8 mouse cellular contexts compared by ENCODE assay signal in the genomic region with DNA sequence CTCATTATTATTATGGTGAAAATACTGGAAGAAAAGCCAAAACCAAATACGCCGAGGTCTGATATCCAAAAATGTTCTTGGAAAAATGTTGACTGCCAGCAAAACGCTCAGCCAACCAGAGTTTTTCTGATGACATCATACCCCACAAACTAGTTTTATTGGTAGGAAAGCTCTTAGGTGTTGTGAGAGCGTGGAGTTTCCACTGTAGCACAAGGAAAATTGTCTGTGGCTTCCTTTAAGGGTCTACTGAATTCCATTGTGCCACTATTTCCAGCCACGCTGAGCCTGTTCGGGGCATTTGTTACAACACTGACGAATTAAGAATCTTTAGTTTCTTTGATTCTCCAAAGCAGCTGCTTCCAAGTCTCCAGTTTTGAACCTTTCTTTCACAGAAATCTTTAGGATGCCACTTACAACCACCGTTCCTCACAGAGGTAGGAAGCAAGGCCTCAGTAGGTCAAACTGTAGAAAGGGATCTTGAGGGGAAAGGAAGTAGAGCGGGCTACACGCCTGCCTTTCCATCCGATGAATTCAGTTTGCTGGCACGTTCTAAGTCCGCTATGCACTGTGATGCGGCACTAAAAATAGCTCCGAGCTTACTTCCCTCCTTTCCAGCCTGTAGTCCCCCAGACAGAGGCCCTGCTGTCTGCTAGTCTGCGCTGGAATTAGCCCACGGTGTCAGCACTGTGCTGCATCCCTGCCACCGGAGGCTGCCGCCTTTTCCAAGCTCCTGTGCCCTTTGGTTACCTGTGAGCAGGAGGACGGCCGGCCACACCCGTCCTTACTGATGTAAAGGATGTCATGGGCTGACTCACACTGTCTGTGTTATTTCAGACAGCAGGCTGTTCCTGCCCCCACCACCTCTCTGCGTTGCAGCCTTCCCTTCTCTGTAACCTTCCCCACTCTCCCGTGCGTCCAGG.
DNase-seq lines count a peak whose midpoint lies in the region; ATAC-seq and TF ChIP-seq lines count a peak whose summit lies in the region.

No protein-coding gene starts in this region.

- H3K36me3 ChIP-seq in hindbrain, embryonic 15.5 days = no peaks in the 10 kb centered on the region
- no peaks in the 10 kb centered on the region for H3K36me3 ChIP-seq in hindbrain, embryonic 10.5 days
- no peaks in the 10 kb centered on the region for H3K36me3 ChIP-seq in embryonic facial prominence, embryonic 10.5 days (replicated peaks)
- H3K36me3 ChIP-seq in heart, embryonic 15.5 days = no peaks in the 10 kb centered on the region
- no peaks in the 10 kb centered on the region for H3K36me3 ChIP-seq in midbrain, postnatal 0 days (ENCODE audit: insufficient read depth, low read length)

- H3K4me1 ChIP-seq in hindbrain, embryonic 15.5 days (replicated peaks) = 0 out of 2 replicates have a peak, but pooled peaks cover 6% of the 10 kb centered on the region
- H3K4me1 ChIP-seq in hindbrain, embryonic 10.5 days (replicated peaks) = peaks cover 30% of the 10 kb centered on the region
- H3K4me1 ChIP-seq in embryonic facial prominence, embryonic 10.5 days = peaks cover 40% of the 10 kb centered on the region
- H3K4me1 ChIP-seq in heart, embryonic 15.5 days (replicated peaks) = peaks cover 37% of the 10 kb centered on the region
- H3K4me1 ChIP-seq in midbrain, postnatal 0 days (ENCODE audit: insufficient read depth, low read length) = peaks cover 7% of the 10 kb centered on the region; the same call in 1 of the 2 replicates

- no peaks in the 10 kb centered on the region for H3K9me3 ChIP-seq in hindbrain, embryonic 15.5 days
- no peaks in the 10 kb centered on the region for H3K9me3 ChIP-seq in hindbrain, embryonic 10.5 days
- no peaks in the 10 kb centered on the region for H3K9me3 ChIP-seq in embryonic facial prominence, embryonic 10.5 days
- no peaks in the 10 kb centered on the region for H3K9me3 ChIP-seq in heart, embryonic 15.5 days (replicated peaks)
- no peaks in the 10 kb centered on the region for H3K9me3 ChIP-seq in midbrain, postnatal 0 days (ENCODE audit: low read length)

- H3K4me3 ChIP-seq in hindbrain, embryonic 15.5 days = no peak overlapping the region
- no peak overlapping the region for H3K4me3 ChIP-seq in hindbrain, embryonic 10.5 days
- no peak overlapping the region for H3K4me3 ChIP-seq in embryonic facial prominence, embryonic 10.5 days
- peak overlapping the region; percentile 14 for H3K4me3 ChIP-seq in heart, embryonic 15.5 days
- no peak overlapping the region for H3K4me3 ChIP-seq in midbrain, postnatal 0 days (ENCODE audit: low read depth, low read length)

- no peaks in the 10 kb centered on the region for H3K27me3 ChIP-seq in hindbrain, embryonic 15.5 days
- peaks cover 7% of the 10 kb centered on the region; the same call in 1 of the 2 replicates for H3K27me3 ChIP-seq in hindbrain, embryonic 10.5 days (ENCODE audit: insufficient read depth, poor library complexity, severe bottlenecking)
- H3K27me3 ChIP-seq in embryonic facial prominence, embryonic 10.5 days (replicated peaks; ENCODE audit: low read depth, poor library complexity, severe bottlenecking) = peaks cover 25% of the 10 kb centered on the region
- H3K27me3 ChIP-seq in heart, embryonic 15.5 days = no peaks in the 10 kb centered on the region
- H3K27me3 ChIP-seq in midbrain, postnatal 0 days (ENCODE audit: insufficient read depth, low read length) = no peaks in the 10 kb centered on the region

- no peak for DNase-seq in hindbrain, embryonic 10.5 days (ENCODE audit: low spot score)
- peak; percentile 42 for DNase-seq in embryonic facial prominence, embryonic 10.5 days (ENCODE audit: low spot score)
- DNase-seq in left cerebral cortex, postnatal 25 days (ENCODE audit: low spot score in 2 of 2) = peak; percentile 44 to 68
- DNase-seq in midbrain, postnatal 0 days (ENCODE audit: low spot score) = peak; percentile 34
- no peak for DNase-seq in natural killer cell, adult 2 months (ENCODE audit: low spot score in 2 of 2)
- no peak for DNase-seq in ovary, postnatal 14 days (ENCODE audit: low spot score)

- intact Hi-C loops in left cerebral cortex, postnatal 25 days (cut with DNase I) = no loop called here

- 63% methylated on average over 25 of the region's 25 CpGs for WGBS in hindbrain, embryonic 15.5 days
- 62% methylated on average over 25 of the region's 25 CpGs for WGBS in hindbrain, embryonic 10.5 days
- 48% methylated on average over 25 of the region's 25 CpGs for WGBS in embryonic facial prominence, embryonic 10.5 days
- 17% methylated on average over 25 of the region's 25 CpGs for WGBS in heart, embryonic 15.5 days
- 56% methylated on average over 25 of the region's 25 CpGs for WGBS in midbrain, postnatal 0 days

- H3K4me2 ChIP-seq in hindbrain, embryonic 15.5 days = peak overlapping the region; percentile 12; the same call in 1 of the 2 replicates
- peak overlapping the region; percentile 52 for H3K4me2 ChIP-seq in heart, embryonic 15.5 days
- H3K4me2 ChIP-seq in midbrain, postnatal 0 days (ENCODE audit: low read depth, low read length, poor library complexity, severe bottlenecking) = no peak overlapping the region

- H3K27ac ChIP-seq in hindbrain, embryonic 15.5 days (replicated peaks) = no peak overlapping the region
- H3K27ac ChIP-seq in hindbrain, embryonic 10.5 days = no peak overlapping the region
- H3K27ac ChIP-seq in embryonic facial prominence, embryonic 10.5 days (replicated peaks) = no peak overlapping the region; the same call in 1 of the 2 replicates
- peak overlapping the region; percentile 90 for H3K27ac ChIP-seq in heart, embryonic 15.5 days
- H3K27ac ChIP-seq in midbrain, postnatal 0 days (ENCODE audit: low read depth, low read length) = no peak overlapping the region

- ATAC-seq in hindbrain, embryonic 15.5 days (ENCODE audit: low FRiP score, low read depth) = 0 out of 2 replicates have a peak, but pooled peaks have one; percentile 45
- peak; percentile 88 for ATAC-seq in heart, embryonic 15.5 days (replicated peaks; ENCODE audit: insufficient number of reproducible peaks, insufficient read depth, low FRiP score, low read depth)
- no peak for ATAC-seq in midbrain, postnatal 0 days (ENCODE audit: low FRiP score)

- no peak overlapping the region for H3K9ac ChIP-seq in hindbrain, embryonic 15.5 days
- peak overlapping the region; percentile 17; the same call in 1 of the 2 replicates for H3K9ac ChIP-seq in heart, embryonic 15.5 days
- no peak overlapping the region for H3K9ac ChIP-seq in midbrain, postnatal 0 days (replicated peaks; ENCODE audit: low read length, poor library complexity, severe bottlenecking)

- TF ChIP-seq CTCF in midbrain, postnatal 0 days (IDR thresholded peaks at IDR 0.05) = no peak

Comparison
In these comparisons a context has a peak if more than half of its experiments do, and no peak if none do; other contexts are left out.
1. DNase-seq: peak in embryonic facial prominence, embryonic 10.5 days (single experiment), left cerebral cortex, postnatal 25 days (2 of 2) and midbrain, postnatal 0 days (single experiment); none in hindbrain, embryonic 10.5 days (single experiment), natural killer cell, adult 2 months (0 of 2) and ovary, postnatal 14 days (single experiment).